Mouse (Mus musculus) heart, adult 2 months (tissue): ENCODE measurements around the gene Gm11569.
"Not testable (repeated sequence)": the region's sequence is repeated elsewhere in the genome, so short reads cannot be mapped to it uniquely, and the experiment has no call there.

ENCODE experiments used
- EP300 ChIP-seq: fragments of 200-500 bp; IDR thresholded peaks from 2 replicates; pipeline ENCODE4 v1.6.1; 2011; ENCODE audit warnings: low read depth, low read length, control low read depth; ENCODE audit not compliant: insufficient read depth
- POLR2A ChIP-seq: fragments of 200-500 bp; IDR thresholded peaks from 2 replicates; pipeline ENCODE4 v1.6.1; 2011; ENCODE audit warnings: mild to moderate bottlenecking, low read depth, low read length, control low read depth; ENCODE audit not compliant: insufficient read depth

- not testable (repeated sequence) for TF ChIP-seq POLR2A, EP300
These were observed 11.1 kb upstream of the Gm11569 start, which contains the start of gene Krtap4-13 for GRCm38 (mm10) chr11:99809792-99810191.
